Mouse (Mus musculus) bone marrow, adult 2 months (tissue): ENCODE data around the gene Ptprn2.

Experiments used
- CTCF ChIP-seq: fragments of 200-500 bp; IDR thresholded peaks from 2 replicates; pipeline ENCODE4 v1.5.1; 2011; ENCODE audit warnings: low read length, control low read depth; ENCODE audit not compliant: control insufficient read depth, insufficient read depth
- POLR2A ChIP-seq: fragments of 200-500 bp; IDR thresholded peaks from 2 replicates; pipeline ENCODE4 v1.6.1; 2011; ENCODE audit warnings: low read depth, mild to moderate bottlenecking, control low read depth, low read length, borderline replicate concordance; ENCODE audit not compliant: control insufficient read depth

GRCm38 (mm10) chr12:116600054-116600453, 114.5 kb downstream of the Ptprn2 start:
- TF ChIP-seq CTCF (no peak), POLR2A (no peak)
